Mouse (Mus musculus): ENCODE results near the gene Sap25. TPM values are rescaled to one million over a fixed set of nuclear protein-coding genes. Genes with fewer than 3 reads are reported as not detected.

The Sap25 gene
- polyA plus RNA-seq, 1 experiment from 2014 or later: 10.5 TPM

DNA sequence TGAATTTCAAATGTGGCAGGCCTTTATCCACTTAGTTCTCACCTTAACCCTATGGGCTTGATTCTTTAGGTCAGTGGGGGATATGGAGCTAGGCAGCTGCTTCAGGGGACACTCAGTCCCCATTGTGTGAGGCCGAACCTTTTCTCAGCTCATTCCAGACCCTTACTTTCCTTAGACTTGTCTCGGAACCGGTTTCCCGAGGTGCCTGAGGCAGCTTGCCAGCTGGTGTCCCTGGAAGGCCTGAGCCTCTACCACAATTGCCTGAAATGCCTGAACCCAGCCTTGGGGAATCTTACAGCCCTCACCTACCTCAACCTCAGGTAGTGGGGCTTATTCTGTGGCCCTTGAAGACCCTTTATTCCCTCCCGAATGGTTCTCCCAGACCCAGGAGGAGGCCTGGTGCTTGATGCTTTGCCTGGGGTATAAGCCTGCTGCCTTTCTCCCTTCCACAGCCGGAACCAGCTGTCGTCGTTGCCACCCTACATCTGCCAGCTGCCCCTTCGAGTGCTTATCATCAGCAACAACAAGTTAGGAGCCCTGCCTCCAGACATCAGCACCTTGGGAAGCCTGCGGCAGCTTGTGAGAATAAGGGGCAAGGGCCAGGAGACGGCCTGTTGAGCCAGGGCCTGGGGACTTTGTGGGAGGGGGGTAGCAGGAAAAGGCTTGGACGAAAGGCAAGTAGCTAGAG lies 7.6 kb upstream of the Sap25 start:
- WGBS (ENCODE audit: missing documents): 91% methylated on average over 11 of the region's 12 CpGs
- Histone ChIP-seq H3K4me3 (ENCODE audit: inconsistent target) (no peak overlapping the region), H3K79me2 (ENCODE audit: inconsistent target) (peaks cover 75% of the 10 kb centered on the region), H3K36me3 (ENCODE audit: inconsistent target) (peaks cover 53% of the 10 kb centered on the region), H3K27ac (no peak overlapping the region)

DNA sequence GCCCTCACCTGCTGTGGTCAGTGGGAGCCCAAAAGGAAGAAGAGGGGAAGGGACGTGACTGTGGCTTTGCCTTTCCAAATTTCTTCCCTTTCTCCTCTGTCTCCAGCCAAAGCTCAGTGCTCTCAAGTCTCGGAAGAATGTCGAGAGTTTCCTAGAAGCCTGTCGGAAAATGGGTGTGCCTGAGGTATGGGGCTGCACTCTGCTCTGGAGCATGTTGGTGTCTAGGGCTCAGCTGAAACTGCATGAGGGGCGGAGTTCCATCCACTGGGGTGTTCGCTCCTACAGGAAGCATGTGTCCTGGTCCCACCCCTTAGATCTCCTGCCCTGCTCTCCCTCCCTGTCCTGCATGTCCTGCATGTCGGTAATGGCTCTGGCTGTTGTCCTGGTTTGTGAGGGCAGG lies 1.7 kb upstream of the Sap25 start:
- Histone ChIP-seq H3K36me3 (ENCODE audit: inconsistent target) (peaks cover 74% of the 10 kb centered on the region), H3K4me3 (ENCODE audit: inconsistent target) (no peak overlapping the region), H3K79me2 (ENCODE audit: inconsistent target) (peaks cover 28% of the 10 kb centered on the region), H3K27ac (no peak overlapping the region)
- WGBS (ENCODE audit: missing documents): 97% methylated on average over 7 of the region's 7 CpGs

GRCm38 (mm10) chr5:137642886-137643285 lies 1.8 kb downstream of the Sap25 start:
- 84% methylated on average over 4 of the region's 4 CpGs for WGBS (ENCODE audit: missing documents)
- peaks cover 43% of the 10 kb centered on the region for H3K36me3 ChIP-seq (ENCODE audit: inconsistent target)
- no peak overlapping the region for H3K4me3 ChIP-seq (ENCODE audit: inconsistent target)
- no peak overlapping the region for H3K27ac ChIP-seq
- no peaks in the 10 kb centered on the region; the same call in 1 of the 2 replicates for H3K79me2 ChIP-seq (ENCODE audit: inconsistent target)

- Histone ChIP-seq H3K4me3 (ENCODE audit: inconsistent target) (no peak overlapping the region), H3K36me3 (ENCODE audit: inconsistent target) (peaks cover 29% of the 10 kb centered on the region), H3K79me2 (ENCODE audit: inconsistent target) (no peaks in the 10 kb centered on the region), H3K27ac (no peak overlapping the region)
- WGBS (ENCODE audit: missing documents): 79% methylated on average over 14 of the region's 19 CpGs
Observed at GRCm38 (mm10) chr5:137644484-137644883, 3.4 kb downstream of the Sap25 start.

- WGBS (ENCODE audit: missing documents): 8% methylated on average over 44 of the region's 44 CpGs
- Histone ChIP-seq H3K79me2 (ENCODE audit: inconsistent target) (no peaks in the 10 kb centered on the region), H3K4me3 (ENCODE audit: inconsistent target) (no peak overlapping the region), H3K36me3 (ENCODE audit: inconsistent target) (peaks cover 22% of the 10 kb centered on the region), H3K27ac (no peak overlapping the region)
Observed at GRCm38 (mm10) chr5:137645091-137645651, 4.0 kb downstream of the Sap25 start.

GRCm38 (mm10) chr5:137645652-137646091 lies 4.5 kb downstream of the Sap25 start, which contains the start of gene Irs3:
Gene Irs3 (minus strand): TSS chr5:137645714.
- WGBS (ENCODE audit: missing documents): 61% methylated on average over 11 of the region's 11 CpGs
- peaks cover 17% of the 10 kb centered on the region for H3K36me3 ChIP-seq (ENCODE audit: inconsistent target)
- H3K79me2 ChIP-seq (ENCODE audit: inconsistent target): no peaks in the 10 kb centered on the region
- H3K27ac ChIP-seq: no peak within 1 kb of the TSS
- H3K4me3 ChIP-seq (ENCODE audit: inconsistent target): no peak within 1 kb of the TSS

DNA sequence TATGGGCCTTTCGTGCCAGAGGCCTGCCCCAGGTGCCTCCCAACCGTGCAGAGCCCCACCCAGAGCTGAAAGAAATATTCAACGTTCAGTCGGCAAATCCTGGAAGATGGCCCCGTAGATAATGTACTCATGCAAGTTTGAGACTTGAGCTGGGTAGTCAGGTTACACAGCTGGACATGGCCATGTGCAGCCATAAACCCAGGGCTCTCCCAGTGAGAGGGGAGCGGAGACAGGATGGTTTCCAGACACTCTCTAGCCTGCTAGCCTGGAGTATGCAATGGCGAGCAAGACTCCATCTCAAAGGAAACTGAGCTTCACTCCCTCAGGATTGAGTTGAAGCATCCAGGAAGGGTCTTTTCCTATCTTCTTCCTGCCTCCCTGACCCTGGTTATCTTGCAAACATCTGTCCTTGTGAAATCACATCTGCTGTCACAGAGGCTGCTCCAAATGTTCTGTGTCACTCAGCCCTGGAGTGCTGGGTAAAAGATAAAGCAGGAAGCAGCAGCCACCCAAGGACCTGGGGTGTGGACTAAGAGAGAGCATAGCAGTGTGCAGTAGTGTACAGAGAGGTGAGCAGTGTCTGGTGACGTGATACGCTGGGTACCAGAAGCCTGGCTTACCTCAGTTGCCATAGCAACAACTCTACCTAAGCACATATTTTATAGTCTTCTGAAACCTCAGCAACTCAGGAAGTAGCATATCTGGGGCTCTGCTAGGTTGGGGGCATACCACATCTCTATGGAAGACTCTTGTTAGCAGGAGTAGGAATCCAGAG lies 6.9 kb downstream of the Sap25 start:
- Histone ChIP-seq H3K4me3 (ENCODE audit: inconsistent target) (no peak overlapping the region), H3K27ac (no peak overlapping the region), H3K79me2 (ENCODE audit: inconsistent target) (no peaks in the 10 kb centered on the region), H3K36me3 (ENCODE audit: inconsistent target) (peaks cover 9% of the 10 kb centered on the region; the same call in 1 of the 2 replicates)
- WGBS (ENCODE audit: missing documents): 81% methylated on average over 9 of the region's 9 CpGs

GRCm38 (mm10) chr5:137649251-137649650 lies 8.1 kb downstream of the Sap25 start:
- no peaks in the 10 kb centered on the region for H3K79me2 ChIP-seq (ENCODE audit: inconsistent target)
- no peak overlapping the region for H3K27ac ChIP-seq
- no peak overlapping the region for H3K4me3 ChIP-seq (ENCODE audit: inconsistent target)
- H3K36me3 ChIP-seq (ENCODE audit: inconsistent target): peaks cover 9% of the 10 kb centered on the region; the same call in 1 of the 2 replicates
- 74% methylated on average over 4 of the region's 4 CpGs for WGBS (ENCODE audit: missing documents)

GRCm38 (mm10) chr5:137649669-137650571 lies 8.8 kb downstream of the Sap25 start:
- Histone ChIP-seq H3K79me2 (ENCODE audit: inconsistent target) (no peaks in the 10 kb centered on the region), H3K4me3 (ENCODE audit: inconsistent target) (no peak overlapping the region), H3K36me3 (ENCODE audit: inconsistent target) (peaks cover 9% of the 10 kb centered on the region; the same call in 1 of the 2 replicates), H3K27ac (no peak overlapping the region)
- 91% methylated on average over 16 of the region's 18 CpGs for WGBS (ENCODE audit: missing documents)

- peaks cover 14% of the 10 kb centered on the region; the same call in 1 of the 2 replicates for H3K36me3 ChIP-seq (ENCODE audit: inconsistent target)
- H3K27ac ChIP-seq: no peak overlapping the region
- no peaks in the 10 kb centered on the region for H3K79me2 ChIP-seq (ENCODE audit: inconsistent target)
- WGBS (ENCODE audit: missing documents): 42% methylated on average over 3 of the region's 3 CpGs
- H3K4me3 ChIP-seq (ENCODE audit: inconsistent target): no peak overlapping the region
Observed at GRCm38 (mm10) chr5:137652474-137652873, 11.3 kb downstream of the Sap25 start.

GRCm38 (mm10) chr5:137653366-137653765 lies 12.2 kb downstream of the Sap25 start:
- H3K4me3 ChIP-seq (ENCODE audit: inconsistent target): no peak overlapping the region
- no peaks in the 10 kb centered on the region for H3K79me2 ChIP-seq (ENCODE audit: inconsistent target)
- 93% methylated on average over 10 of the region's 10 CpGs for WGBS (ENCODE audit: missing documents)
- no peak overlapping the region for H3K27ac ChIP-seq
- peaks cover 14% of the 10 kb centered on the region; the same call in 1 of the 2 replicates for H3K36me3 ChIP-seq (ENCODE audit: inconsistent target)

- Histone ChIP-seq H3K79me2 (ENCODE audit: inconsistent target) (no peaks in the 10 kb centered on the region), H3K4me3 (ENCODE audit: inconsistent target) (no peak overlapping the region), H3K36me3 (ENCODE audit: inconsistent target) (peaks cover 14% of the 10 kb centered on the region; the same call in 1 of the 2 replicates), H3K27ac (no peak overlapping the region)
- 81% methylated on average over 6 of the region's 7 CpGs for WGBS (ENCODE audit: missing documents)
Observed at GRCm38 (mm10) chr5:137654746-137655145, 13.6 kb downstream of the Sap25 start.

- no peaks in the 10 kb centered on the region for H3K79me2 ChIP-seq (ENCODE audit: inconsistent target)
- 30% methylated on average over 5 of the region's 6 CpGs for WGBS (ENCODE audit: missing documents)
- no peak overlapping the region for H3K4me3 ChIP-seq (ENCODE audit: inconsistent target)
- H3K36me3 ChIP-seq (ENCODE audit: inconsistent target): peaks cover 5% of the 10 kb centered on the region; the same call in 1 of the 2 replicates
- H3K27ac ChIP-seq: no peak overlapping the region
Observed at GRCm38 (mm10) chr5:137656977-137657376, 15.8 kb downstream of the Sap25 start.

Measured in macrophage (primary cell).